Mouse (Mus musculus): ENCODE measurements around the gene Pik3ap1.

DNA sequence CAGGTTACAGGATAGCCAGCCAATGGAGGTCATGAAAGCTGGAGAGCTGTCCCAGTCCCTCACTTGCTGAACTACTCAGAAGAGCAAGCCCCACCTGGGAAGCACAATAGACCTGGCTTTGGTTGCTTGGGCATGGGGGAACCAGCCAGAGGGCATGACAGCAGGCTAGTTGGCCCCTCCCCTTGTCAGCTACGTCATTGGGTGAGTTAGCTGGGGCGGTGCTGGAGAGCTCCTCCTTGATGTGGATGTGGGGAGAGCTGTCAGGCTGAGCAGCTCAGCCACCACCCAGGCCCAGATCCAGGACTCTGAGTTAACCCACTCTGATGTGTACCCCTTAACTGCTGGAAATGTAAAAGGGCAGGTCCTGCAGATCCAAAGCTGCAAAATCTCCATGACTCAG, 24.4 kb downstream of the Pik3ap1 start:
- TF ChIP-seq CTCF (IDR thresholded peaks at IDR 0.05; ENCODE audit: extremely low read depth, insufficient read length, insufficient replicate concordance, low read depth, low read length), result no peak
- no peak for TF ChIP-seq POLR2A (IDR thresholded peaks at IDR 0.05; ENCODE audit: low read depth, low read length)

All from small intestine, adult 2 months (tissue).